In the genomic region with DNA sequence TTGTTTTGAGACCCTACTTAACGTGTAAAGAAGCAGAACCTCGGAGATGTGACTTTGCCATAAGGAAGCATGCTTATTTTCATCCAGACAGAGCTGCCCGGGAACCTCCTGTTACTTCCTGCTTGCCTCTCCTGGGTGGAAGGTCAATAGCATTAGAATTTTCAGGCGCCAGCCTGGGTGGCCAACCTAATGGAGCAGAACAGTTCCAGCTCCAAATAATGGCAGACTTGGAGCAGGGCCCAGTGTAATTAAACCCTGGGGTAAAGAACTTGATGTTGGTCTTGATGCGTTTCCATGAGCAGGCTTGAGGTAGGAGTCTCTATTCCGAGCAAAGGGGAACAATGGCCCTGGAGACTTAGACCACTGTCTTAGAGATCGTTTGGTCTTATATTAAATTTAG, we compare ENCODE assay signal across 10 mouse cellular contexts. TPM values are rescaled to one million over a fixed set of nuclear protein-coding genes. Genes with fewer than 3 reads are reported as not detected.
DNase-seq lines count a peak whose midpoint lies in the region; ATAC-seq and TF ChIP-seq lines count a peak whose summit lies in the region.
"Had no signal": no experiment of that assay in that cellular context is flagged by ENCODE, and none has a peak within 500 bp of the region (broad histone marks: within the 10 kb centered on the region; RNA-seq: fewer than 3 reads in every experiment).

No protein-coding gene starts in this region.

- H3K4me3 ChIP-seq in hindbrain, embryonic 14.5 days (replicated peaks; ENCODE audit: low read length) = no peak overlapping the region
- no peak overlapping the region for H3K4me3 ChIP-seq in hindbrain, embryonic 10.5 days
- H3K4me3 ChIP-seq in brown adipose tissue, adult 24 weeks (ENCODE audit: insufficient read depth, low read depth, low read length) = no peak overlapping the region
- no peak overlapping the region for H3K4me3 ChIP-seq in kidney, adult 2 months (ENCODE audit: insufficient read depth, low read depth, low read length)
- H3K4me3 ChIP-seq in olfactory bulb, adult 2 months (ENCODE audit: insufficient read depth, low read depth, low read length) = no peak overlapping the region
- H3K4me3 ChIP-seq: midbrain, embryonic 15.5 days had no signal

- no peak for ATAC-seq in hindbrain, embryonic 14.5 days (ENCODE audit: low FRiP score)
- ATAC-seq: midbrain, embryonic 15.5 days had no signal

- no peaks in the 10 kb centered on the region for H3K27me3 ChIP-seq in hindbrain, embryonic 14.5 days (ENCODE audit: control insufficient read depth, insufficient read depth, low read length)
- H3K27me3 ChIP-seq in hindbrain, embryonic 10.5 days (ENCODE audit: insufficient read depth, poor library complexity, severe bottlenecking) = no peaks in the 10 kb centered on the region
- no peaks in the 10 kb centered on the region for H3K27me3 ChIP-seq in kidney, adult 2 months (replicated peaks; ENCODE audit: control insufficient read depth, insufficient read depth, low read length)
- H3K27me3 ChIP-seq: midbrain, embryonic 15.5 days had no signal

- H3K27ac ChIP-seq in hindbrain, embryonic 14.5 days = peak overlapping the region; percentile 51; the same call in 1 of the 2 replicates
- no peak overlapping the region for H3K27ac ChIP-seq in hindbrain, embryonic 10.5 days
- peak overlapping the region; percentile 43; the same call in 1 of the 2 replicates for H3K27ac ChIP-seq in brown adipose tissue, adult 24 weeks (replicated peaks; ENCODE audit: low read depth, low read length)
- peak overlapping the region; percentile 91 for H3K27ac ChIP-seq in kidney, adult 2 months (ENCODE audit: insufficient read depth, low read depth, low read length)
- H3K27ac ChIP-seq in olfactory bulb, adult 2 months (ENCODE audit: insufficient read depth, low read depth, low read length) = peak overlapping the region; percentile 53; the same call in 1 of the 2 replicates
- H3K27ac ChIP-seq: liver, embryonic 14.5 days had no signal

- TF ChIP-seq POLR2A in kidney, adult 2 months (IDR thresholded peaks at IDR 0.05; ENCODE audit: low read depth, low read length) = no peak
- no peak for TF ChIP-seq POLR2A in olfactory bulb, adult 2 months (IDR thresholded peaks at IDR 0.05; ENCODE audit: insufficient read depth, low read depth, low read length)

- TF ChIP-seq CTCF in kidney, adult 2 months (conservative IDR thresholded peaks at IDR 0.05; ENCODE audit: insufficient read depth, insufficient read length, low read depth, low read length) = no peak
- TF ChIP-seq CTCF in olfactory bulb, adult 2 months (IDR thresholded peaks at IDR 0.05; ENCODE audit: insufficient read depth, low read depth, low read length) = no peak

- DNase-seq in hindbrain, embryonic 14.5 days (ENCODE audit: low spot score) = peak; percentile 60
- no peak for DNase-seq in hindbrain, embryonic 10.5 days (ENCODE audit: low spot score)
- DNase-seq in kidney, adult 2 months = peak; percentile 95
- DNase-seq in spleen, postnatal 14 days (ENCODE audit: low spot score in 2 of 2) = no peak
- no peak for DNase-seq in left cerebral cortex, postnatal 36 days (ENCODE audit: low spot score in 2 of 2)
- DNase-seq in spleen, postnatal 36 days (ENCODE audit: low spot score in 2 of 2) = no peak

- H3K9ac ChIP-seq in hindbrain, embryonic 14.5 days = no peak overlapping the region
- H3K9ac ChIP-seq: liver, embryonic 14.5 days; midbrain, embryonic 15.5 days had no signal

- H3K9me3 ChIP-seq in hindbrain, embryonic 14.5 days (ENCODE audit: control insufficient read depth, low read length) = no peaks in the 10 kb centered on the region
- H3K9me3 ChIP-seq in hindbrain, embryonic 10.5 days = no peaks in the 10 kb centered on the region
- H3K9me3 ChIP-seq: midbrain, embryonic 15.5 days had no signal

- intact Hi-C loops in left cerebral cortex, postnatal 36 days (cut with DNase I) = loop anchor here (5.0 kb wide), 1 partner anchor 78 kb away; a partner anchor contains a TSS

- 43% methylated on average over 7 of the region's 7 CpGs for WGBS in hindbrain, embryonic 14.5 days
- 80% methylated on average over 7 of the region's 7 CpGs for WGBS in hindbrain, embryonic 10.5 days
- 24% methylated on average over 7 of the region's 7 CpGs for WGBS in kidney, adult 2 months
- 41% methylated on average over 7 of the region's 7 CpGs for WGBS in olfactory bulb, adult 2 months

- H3K36me3 ChIP-seq in hindbrain, embryonic 14.5 days (replicated peaks; ENCODE audit: control insufficient read depth, insufficient read depth) = no peaks in the 10 kb centered on the region
- 0 out of 2 replicates have a peak, but pooled peaks cover 4% of the 10 kb centered on the region for H3K36me3 ChIP-seq in hindbrain, embryonic 10.5 days
- H3K36me3 ChIP-seq in kidney, adult 2 months (ENCODE audit: control insufficient read depth, insufficient read depth, low read length) = no peaks in the 10 kb centered on the region
- H3K36me3 ChIP-seq: midbrain, embryonic 15.5 days had no signal

- H3K4me1 ChIP-seq in hindbrain, embryonic 14.5 days (replicated peaks; ENCODE audit: control insufficient read depth, insufficient read depth, low read length) = peaks cover 28% of the 10 kb centered on the region
- H3K4me1 ChIP-seq in hindbrain, embryonic 10.5 days (replicated peaks) = peaks cover 26% of the 10 kb centered on the region
- H3K4me1 ChIP-seq in brown adipose tissue, adult 24 weeks (ENCODE audit: control insufficient read depth, insufficient read depth, insufficient read length, low read length) = peaks cover 12% of the 10 kb centered on the region
- peaks cover 8% of the 10 kb centered on the region for H3K4me1 ChIP-seq in kidney, adult 2 months (ENCODE audit: control insufficient read depth, insufficient read depth, low read length)
- H3K4me1 ChIP-seq in olfactory bulb, adult 2 months (ENCODE audit: control insufficient read depth, insufficient read depth, low read length) = peaks cover 37% of the 10 kb centered on the region

- no peak overlapping the region for H3K4me2 ChIP-seq in hindbrain, embryonic 14.5 days (replicated peaks)
- H3K4me2 ChIP-seq: midbrain, embryonic 15.5 days had no signal

RNA-seq across cellular contexts. Expression of a gene that starts 26.0 kb away (rescaled TPM):
- 94.2 and 110 TPM in 2 replicates for polyA plus RNA-seq in hindbrain, embryonic 14.5 days (2014; fragmentation: Nextera tagmentation; extraction: Ambion mirVana)
- 111 and 114 TPM in 2 replicates for polyA plus RNA-seq in hindbrain, embryonic 10.5 days (2016; fragmentation: Nextera tagmentation; extraction: Ambion mirVana)
- 59.1 and 60.8 TPM in 2 replicates for polyA plus RNA-seq in brown adipose tissue, adult 24 weeks (2012; ENCODE audit: insufficient read depth, insufficient read length, missing spikeins)
- 84.8 and 100 TPM in 2 replicates for polyA plus RNA-seq in kidney, adult 2 months (2012; rRNA removed)
- not detected in 2 replicates for polyA plus RNA-seq in olfactory bulb, adult 2 months (2012; ENCODE audit: insufficient read depth, insufficient read length, low replicate concordance, missing spikeins)
- total RNA-seq in left cerebral cortex, postnatal 36 days (2021) = 10 to 100 TPM; 62.0 to 66.6 TPM

RNA-seq across cellular contexts. Expression of a gene that starts 26.4 kb away (rescaled TPM):
- 45.6 and 45.9 TPM in 2 replicates for polyA plus RNA-seq in hindbrain, embryonic 14.5 days (2014; fragmentation: Nextera tagmentation; extraction: Ambion mirVana)
- polyA plus RNA-seq in hindbrain, embryonic 10.5 days (2016; fragmentation: Nextera tagmentation; extraction: Ambion mirVana) = 35.8 and 37.0 TPM in 2 replicates
- polyA plus RNA-seq in brown adipose tissue, adult 24 weeks (2012; ENCODE audit: insufficient read depth, insufficient read length, missing spikeins) = 19.2 and 20.6 TPM in 2 replicates
- 106 and 132 TPM in 2 replicates for polyA plus RNA-seq in kidney, adult 2 months (2012; rRNA removed)
- polyA plus RNA-seq in olfactory bulb, adult 2 months (2012; ENCODE audit: insufficient read depth, insufficient read length, low replicate concordance, missing spikeins) = not detected in 2 replicates
- total RNA-seq in left cerebral cortex, postnatal 36 days (2021) = 10 to 100 TPM; 16.2 to 17.4 TPM

Comparison
In these comparisons a context has a peak if more than half of its experiments do, and no peak if none do; other contexts are left out.
1. DNase-seq: peak in hindbrain, embryonic 14.5 days (single experiment) and kidney, adult 2 months (single experiment); none in hindbrain, embryonic 10.5 days (single experiment), spleen, postnatal 14 days (0 of 2), left cerebral cortex, postnatal 36 days (0 of 2) and spleen, postnatal 36 days (0 of 2).
2. RNA of a gene that starts 26.4 kb away (polyA plus RNA-seq): 106 to 132 TPM in kidney, adult 2 months, 45.6 to 45.9 TPM in hindbrain, embryonic 14.5 days, 35.8 to 37.0 TPM in hindbrain, embryonic 10.5 days and 19.2 to 20.6 TPM in brown adipose tissue, adult 24 weeks; not detected in olfactory bulb, adult 2 months; every median in the first group is over 10 times any median in the second.